Mouse (Mus musculus): ENCODE data around the gene Ppil2. TPM values are rescaled to one million over a fixed set of nuclear protein-coding genes. Genes with fewer than 3 reads are reported as not detected.

Gene Ppil2
- polyA plus RNA-seq, 1 experiment from 2014 or later, result 136 TPM

- no peak for DNase-seq
- H3K36me3 ChIP-seq (ENCODE audit: insufficient read depth), result peaks cover 84% of the 10 kb centered on the region
- WGBS, result 95% methylated on average over 3 of the region's 3 CpGs
Measured at GRCm38 (mm10) chr16:17040716-17041115, 70.3 kb downstream of the Ppil2 start.

More at GRCm38 (mm10) chr16:17040716-17041115, 70.3 kb downstream of the Ppil2 start:
- Histone ChIP-seq H3K4me2 (no peak overlapping the region), H3K27ac (ENCODE audit: low read depth) (no peak overlapping the region), H3K27me3 (ENCODE audit: insufficient read depth, low read length) (no peaks in the 10 kb centered on the region), H3K4me3 (ENCODE audit: low read depth, low read length) (no peak overlapping the region), H3K9ac (no peak overlapping the region), H3K4me1 (ENCODE audit: insufficient read depth) (no peaks in the 10 kb centered on the region), H3K9me3 (ENCODE audit: low read depth, low read length) (no peaks in the 10 kb centered on the region)
- TF ChIP-seq CTCF (IDR thresholded peaks at IDR 0.05; ENCODE audit: low read depth), result no peak
- ATAC-seq (ENCODE audit: insufficient read depth), result no peak

MicroRNAs encoded within 50 kb of the gene (microRNA counts, 519-probe panel; counts per million panel counts)
- microRNA mmu-miR-130b (4,159 counts per million, percentile 86 among the panel's probes with 10 or more counts), microRNA mmu-miR-301b (2,277 counts per million, percentile 34 among the panel's probes with 10 or more counts)

Small RNAs within 50 kb of the gene (microRNA-seq; reads per million reads assigned to microRNA genes)
- gene Mir130b (ENCODE audit: borderline number of aligned reads) (6,905 reads per million, percentile 91 among the genes with 10 or more reads in this experiment), gene Mir301b (ENCODE audit: borderline number of aligned reads) (83.9 reads per million, percentile 46 among the genes with 10 or more reads in this experiment)

Other genes starting within 250 kb of the Ppil2 start
- 0.30 TPM in 1 of 2 replicates, not detected in the other for gene Igll1, start 247.3 kb downstream of the Ppil2 start, polyA plus RNA-seq (2014; fragmentation: Nextera tagmentation; extraction: Ambion mirVana)
- 68.9 and 76.9 TPM in 2 replicates for gene Top3b, start 240.5 kb downstream of the Ppil2 start, polyA plus RNA-seq (2014; fragmentation: Nextera tagmentation; extraction: Ambion mirVana)
- gene Vpreb1, start 240.4 kb downstream of the Ppil2 start, polyA plus RNA-seq (2014; fragmentation: Nextera tagmentation; extraction: Ambion mirVana), result 1.9 TPM in 2 replicates
- 27.6 and 29.4 TPM in 2 replicates for gene Ppm1f, start 214.8 kb downstream of the Ppil2 start, polyA plus RNA-seq (2014; fragmentation: Nextera tagmentation; extraction: Ambion mirVana)
- gene Mapk1, start 127.9 kb downstream of the Ppil2 start, polyA plus RNA-seq (2014; fragmentation: Nextera tagmentation; extraction: Ambion mirVana), result 181 and 186 TPM in 2 replicates
- 31.1 and 36.2 TPM in 2 replicates for gene Ypel1, start 41.6 kb downstream of the Ppil2 start, polyA plus RNA-seq (2014; fragmentation: Nextera tagmentation; extraction: Ambion mirVana)
- 43.0 and 45.7 TPM in 2 replicates for gene 2610318N02Rik, start 13.9 kb upstream of the Ppil2 start, polyA plus RNA-seq (2014; fragmentation: Nextera tagmentation; extraction: Ambion mirVana)
- 66.0 and 70.0 TPM in 2 replicates for gene Sdf2l1, start 21.1 kb upstream of the Ppil2 start, polyA plus RNA-seq (2014; fragmentation: Nextera tagmentation; extraction: Ambion mirVana)
- gene Ydjc, start 33.4 kb upstream of the Ppil2 start, polyA plus RNA-seq (2014; fragmentation: Nextera tagmentation; extraction: Ambion mirVana), result 10.1 TPM in 2 replicates
- 0.64 and 0.78 TPM in 2 replicates for gene Ccdc116, start 36.0 kb upstream of the Ppil2 start, polyA plus RNA-seq (2014; fragmentation: Nextera tagmentation; extraction: Ambion mirVana)
- gene Ube2l3, start 91.4 kb upstream of the Ppil2 start, polyA plus RNA-seq (2014; fragmentation: Nextera tagmentation; extraction: Ambion mirVana), result 349 and 371 TPM in 2 replicates
- gene Rimbp3, start 97.3 kb upstream of the Ppil2 start, polyA plus RNA-seq (2014; fragmentation: Nextera tagmentation; extraction: Ambion mirVana), result 0.13 and 0.30 TPM in 2 replicates
- gene Hic2, start 122.3 kb upstream of the Ppil2 start, polyA plus RNA-seq (2014; fragmentation: Nextera tagmentation; extraction: Ambion mirVana), result 3.4 and 4.3 TPM in 2 replicates
- 6.7 and 7.5 TPM in 2 replicates for gene Tmem191c, start 164.8 kb upstream of the Ppil2 start, polyA plus RNA-seq (2014; fragmentation: Nextera tagmentation; extraction: Ambion mirVana)
- 0.12 and 0.25 TPM in 2 replicates for gene Serpind1, start 220.1 kb upstream of the Ppil2 start, polyA plus RNA-seq (2014; fragmentation: Nextera tagmentation; extraction: Ambion mirVana)

Data from lung, embryonic 14.5 days (tissue).